Mouse (Mus musculus) common myeloid progenitor, adult 5-6 weeks (primary cell): Measurements from ENCODE around the gene Gadd45a. TPM values are rescaled to one million over a fixed set of nuclear protein-coding genes. Genes with fewer than 3 reads are reported as not detected.
A peak's percentile ranks its signal among the peaks of the same experiment; 100 is the strongest.
"Not testable (repeated sequence)": the region's sequence is repeated elsewhere in the genome, so short reads cannot be mapped to it uniquely, and the experiment has no call there.

Experiments used
- ATAC-seq: replicated peaks from 2 replicates; pipeline ENCODE4 v1.8.0; 2016; ENCODE audit warnings: low read depth, mild to moderate bottlenecking, moderate TSS enrichment, inconsistent platforms; ENCODE audit not compliant: poor library complexity, severe bottlenecking
- total RNA-seq: library from RNA; stranded (forward); fragments of 200-1000, 187-1606 nt; gene quantifications from 2 replicates; pipeline ENCODE4 v1.2.3, GENCODE M21; 2017

The Gadd45a gene
- total RNA-seq, 1 experiment from 2014 or later: 41.3 TPM

DNA sequence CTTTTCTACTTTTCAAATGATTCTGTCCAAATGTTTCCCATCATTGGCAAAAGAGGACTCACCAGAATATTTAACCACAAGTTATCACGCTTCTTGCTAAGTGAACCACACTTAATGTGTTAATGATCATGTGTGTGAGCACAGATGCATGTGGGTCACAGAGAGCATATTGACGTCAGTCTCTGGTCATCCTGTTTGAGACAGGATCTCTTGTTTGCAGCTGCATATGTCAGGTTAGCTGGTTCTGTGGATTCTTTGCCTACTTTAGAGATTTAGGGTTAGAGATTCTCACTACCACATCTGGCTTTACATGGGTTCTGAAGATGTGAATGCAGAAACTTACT is 12.4 kb upstream of the Gadd45a start:
- ATAC-seq: no peak

DNA sequence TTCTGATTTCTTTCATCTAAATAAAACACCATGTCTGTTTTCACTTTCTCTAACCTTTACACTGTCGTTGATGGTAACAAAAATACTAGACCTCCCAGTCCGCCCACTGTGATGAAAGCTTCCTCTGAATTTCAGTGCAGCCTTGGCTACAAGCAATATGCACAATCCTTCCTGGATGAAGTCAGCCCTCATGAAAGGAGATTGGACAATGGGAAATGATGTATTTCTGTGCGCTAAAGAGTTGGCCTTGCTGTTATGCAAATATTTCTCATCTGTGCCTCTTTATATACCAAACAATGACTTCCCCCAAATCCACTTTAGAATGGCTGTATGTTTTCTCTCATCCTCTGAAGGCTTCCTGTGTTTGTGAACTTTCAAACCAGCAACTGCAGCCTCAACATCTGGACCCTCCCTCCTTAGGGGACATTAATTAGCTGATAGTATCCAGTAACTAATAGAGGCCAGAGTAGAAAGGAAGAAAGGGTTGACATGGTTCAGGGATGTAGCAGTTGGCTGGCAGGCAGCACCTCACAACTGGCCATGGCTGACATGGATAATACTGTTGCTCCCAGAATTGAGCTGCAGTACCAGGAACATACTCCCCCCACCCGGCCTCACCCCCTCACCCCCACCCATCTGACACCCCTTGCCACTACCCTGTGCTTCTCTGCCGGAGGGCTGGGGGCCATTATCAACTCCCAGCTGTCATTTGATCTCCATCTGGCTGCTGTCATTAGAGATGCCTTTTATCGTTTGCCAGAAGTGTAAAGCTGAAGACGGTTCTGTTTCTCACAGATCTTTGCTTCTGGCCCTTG is 11.8 kb upstream of the Gadd45a start:
- ATAC-seq: no peak

DNA sequence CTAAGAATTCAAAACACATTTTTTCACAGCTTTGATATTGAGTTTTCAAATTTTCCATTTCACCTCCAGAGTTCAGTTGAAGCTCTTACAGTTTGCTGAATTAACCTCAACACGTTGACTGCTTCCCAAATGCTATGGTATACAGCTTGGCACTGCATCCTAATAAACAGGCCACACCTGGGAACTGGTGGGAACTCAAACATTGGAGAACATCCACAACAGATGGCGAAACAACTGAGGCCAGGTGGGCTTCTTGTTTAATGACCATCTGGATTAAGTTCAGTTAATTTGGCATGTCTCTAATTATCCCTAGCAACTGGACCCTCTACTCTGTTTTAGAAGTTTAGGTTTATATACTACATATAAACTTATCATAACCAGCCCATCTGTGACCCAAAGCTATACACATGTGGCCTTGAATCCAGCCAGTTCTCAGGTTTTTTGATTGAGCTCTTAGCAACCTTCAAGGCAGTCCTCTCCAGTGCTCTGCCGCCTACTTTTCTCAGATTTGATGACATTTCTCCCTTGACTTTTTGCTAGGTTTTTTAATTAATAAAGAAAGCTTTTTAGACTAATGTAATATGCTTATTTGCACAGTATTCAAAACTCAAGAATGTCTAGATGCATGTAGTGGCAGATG is 10.9 kb upstream of the Gadd45a start:
- no peak for ATAC-seq

DNA sequence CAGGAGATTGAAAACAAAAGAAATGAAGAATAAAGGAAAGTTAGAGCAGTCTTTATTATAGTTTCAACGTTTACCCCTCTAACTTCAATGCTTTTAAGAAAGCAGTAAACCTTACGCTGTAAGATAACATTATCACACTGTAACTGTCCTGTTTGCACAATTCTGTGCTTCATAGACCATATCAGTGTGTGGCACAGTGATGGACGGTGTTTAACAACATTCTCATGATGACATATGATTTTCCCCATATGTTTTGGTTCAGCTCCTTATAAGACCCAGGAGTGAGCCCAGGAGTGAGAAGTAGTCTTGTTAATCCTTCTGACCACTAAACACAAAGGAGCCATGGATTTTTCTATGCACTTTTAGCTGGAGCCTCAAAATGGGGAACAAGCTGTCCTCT is 9.7 kb upstream of the Gadd45a start:
- ATAC-seq: peak; percentile 39; the same call in 1 of the 2 replicates

DNA sequence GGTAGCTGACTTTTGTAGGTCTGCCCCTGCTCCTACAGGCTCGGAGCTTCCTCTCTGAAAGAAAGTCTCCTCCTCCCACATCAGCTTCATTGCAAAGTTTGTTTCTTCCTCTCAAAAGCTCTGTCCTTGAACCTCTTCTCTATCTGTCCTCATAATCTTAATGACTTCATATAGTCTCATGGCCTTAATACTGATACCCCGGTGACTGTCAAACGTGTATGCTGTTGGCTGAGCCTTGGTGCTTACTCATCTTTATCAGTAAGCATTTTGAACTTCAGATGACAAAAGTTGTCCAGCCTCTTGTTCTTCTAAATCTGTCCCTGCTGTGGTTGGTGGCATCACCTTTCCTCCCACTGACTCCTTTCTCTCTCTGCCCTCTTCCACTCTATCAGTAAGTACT is 8.2 kb upstream of the Gadd45a start:
- ATAC-seq: no peak

DNA sequence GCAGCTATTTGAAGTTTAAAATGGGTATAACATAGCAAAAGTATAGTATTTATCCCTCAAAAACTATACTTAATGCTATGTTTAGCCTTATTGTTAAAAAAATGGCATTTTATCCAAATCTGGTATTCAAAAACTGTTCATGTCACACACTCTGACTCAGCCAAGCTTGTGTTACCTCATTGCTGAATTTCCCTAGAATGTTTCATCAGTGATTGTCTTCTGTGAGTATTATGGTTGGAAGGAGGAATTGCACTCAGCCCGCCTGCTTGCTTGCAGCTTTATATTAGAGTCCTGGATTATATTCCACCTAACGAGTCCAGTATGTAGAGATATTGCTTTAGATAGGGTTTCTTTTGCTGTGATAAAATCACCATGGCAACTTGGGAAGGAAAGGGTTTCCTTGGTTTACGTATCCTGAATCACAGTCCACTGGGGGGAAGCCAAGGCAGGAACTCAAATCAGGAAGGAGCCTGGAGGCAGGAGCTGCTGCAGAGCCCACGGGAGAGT is 3.7 kb upstream of the Gadd45a start:
- ATAC-seq: no peak

DNA sequence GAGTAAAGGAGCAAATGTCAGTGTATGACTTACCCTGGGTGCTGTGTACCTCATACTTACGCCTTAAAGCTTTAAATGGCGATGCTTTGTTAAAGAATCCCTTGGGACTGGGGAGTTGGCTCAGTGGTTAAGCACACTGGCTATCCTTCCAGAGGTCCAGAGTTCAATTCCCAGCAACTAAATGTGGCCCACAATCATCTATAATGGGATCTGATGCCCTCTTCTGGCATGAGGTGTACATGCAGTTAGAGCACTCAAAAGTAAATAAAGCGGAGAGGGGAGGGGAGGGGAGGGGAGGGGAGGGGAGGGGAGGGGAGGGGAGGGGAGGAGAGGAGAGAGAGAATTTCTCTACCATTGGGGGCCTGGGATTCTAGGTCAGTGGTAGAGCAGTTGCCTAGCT is 1.7 kb upstream of the Gadd45a start:
- no peak for ATAC-seq

DNA sequence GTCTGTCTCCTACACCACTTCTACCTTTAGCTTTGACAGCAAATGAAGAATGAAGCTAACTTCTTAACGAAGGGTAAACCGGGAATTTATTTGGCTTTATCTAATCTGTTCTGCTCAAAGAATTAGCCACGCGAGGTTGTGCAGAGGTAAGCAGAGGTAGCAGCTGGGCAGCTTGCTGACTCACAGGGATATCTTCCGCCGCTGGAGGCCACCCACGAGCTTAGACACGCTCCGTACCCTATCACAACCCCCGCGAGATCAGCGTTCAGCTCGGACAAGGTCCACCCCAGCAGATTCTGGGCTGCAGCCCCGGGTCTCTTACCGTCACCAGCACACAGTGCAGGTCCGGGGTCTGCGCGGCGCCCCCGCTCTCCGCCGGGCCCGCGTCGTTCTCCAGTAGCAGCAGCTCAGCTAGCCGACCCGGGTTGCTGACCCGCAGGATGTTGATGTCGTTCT is 873 bp downstream of the Gadd45a start:
- ATAC-seq: peak; percentile 60

DNA sequence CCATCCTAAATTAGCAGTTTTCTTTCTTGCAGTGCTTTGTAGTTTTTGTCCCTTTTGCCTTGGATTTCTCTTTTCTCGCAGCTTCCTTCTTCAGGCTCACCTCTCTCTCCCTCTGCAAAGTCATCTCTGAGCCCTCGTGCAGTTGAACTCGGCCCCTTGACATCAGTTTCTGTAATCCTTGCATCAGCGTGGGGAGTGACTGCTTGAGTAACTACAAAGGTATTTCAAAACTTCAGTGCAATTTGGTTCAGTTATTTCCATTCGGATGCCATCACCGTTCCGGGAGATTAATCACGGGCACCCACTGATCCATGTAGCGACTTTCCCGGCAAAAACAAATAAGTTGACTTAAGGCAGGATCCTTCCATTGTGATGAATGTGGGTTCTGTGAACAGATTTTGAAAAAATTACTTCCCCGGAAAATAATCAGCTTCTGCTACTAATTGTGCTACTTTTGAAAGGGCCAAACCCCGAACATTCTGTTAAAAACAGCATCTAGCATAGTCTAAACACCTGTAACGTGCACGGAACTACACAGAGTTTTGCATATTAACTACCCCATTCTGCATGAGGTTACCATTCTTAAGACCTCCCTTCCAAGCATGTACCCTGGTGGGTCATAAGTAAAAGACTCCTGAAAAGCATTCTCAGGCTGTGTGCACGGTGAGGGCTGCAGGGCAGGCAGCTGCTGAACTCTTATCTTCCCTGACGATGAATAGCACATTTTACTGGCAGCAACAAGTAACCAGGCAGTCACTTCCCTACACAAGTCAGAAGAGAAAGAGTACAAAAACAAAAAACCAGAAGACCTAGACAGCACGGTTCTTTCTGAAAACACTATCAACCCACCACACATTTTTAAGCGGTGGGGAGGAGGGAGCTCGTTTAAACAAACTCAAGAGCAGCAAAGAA is 1.6 kb downstream of the Gadd45a start:
- peak; percentile 26 for ATAC-seq

DNA sequence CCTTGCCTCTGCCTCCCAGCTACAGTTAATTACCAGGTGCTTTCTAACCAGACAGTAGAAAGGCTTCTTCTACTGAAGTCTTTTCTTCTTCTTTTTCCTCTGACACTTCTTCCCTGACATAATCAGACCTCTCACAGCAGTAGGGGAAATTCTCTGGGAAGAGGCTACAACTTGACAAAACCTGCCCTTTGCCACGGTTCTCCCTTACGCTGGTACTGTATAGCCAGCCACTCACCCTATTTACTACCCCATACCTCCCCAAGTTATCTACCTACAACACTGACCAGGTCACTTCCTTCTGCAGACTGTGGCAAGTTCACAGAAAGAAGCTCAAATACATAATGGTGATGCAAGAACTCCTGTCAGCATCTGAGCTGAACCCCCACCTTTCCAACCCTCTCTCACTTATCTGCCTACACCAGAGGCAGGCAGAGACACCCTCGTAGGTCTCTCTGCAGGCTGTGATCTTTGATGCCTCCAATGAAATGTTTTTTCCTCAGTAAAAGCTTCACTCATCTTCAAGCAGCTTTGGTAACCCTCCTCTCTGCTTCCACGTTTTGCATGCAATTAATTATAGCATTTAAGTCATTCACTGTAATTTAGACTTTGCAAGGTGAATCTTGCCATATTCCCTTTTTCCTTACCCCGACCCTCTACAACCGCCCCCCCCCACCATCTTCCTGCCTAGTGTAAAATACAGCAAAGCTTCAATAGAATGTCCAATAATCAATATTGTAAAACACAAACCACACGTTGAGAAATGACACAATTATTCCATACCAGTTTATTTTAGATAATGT is 2.7 kb downstream of the Gadd45a start:
- ATAC-seq: peak; percentile 39

DNA sequence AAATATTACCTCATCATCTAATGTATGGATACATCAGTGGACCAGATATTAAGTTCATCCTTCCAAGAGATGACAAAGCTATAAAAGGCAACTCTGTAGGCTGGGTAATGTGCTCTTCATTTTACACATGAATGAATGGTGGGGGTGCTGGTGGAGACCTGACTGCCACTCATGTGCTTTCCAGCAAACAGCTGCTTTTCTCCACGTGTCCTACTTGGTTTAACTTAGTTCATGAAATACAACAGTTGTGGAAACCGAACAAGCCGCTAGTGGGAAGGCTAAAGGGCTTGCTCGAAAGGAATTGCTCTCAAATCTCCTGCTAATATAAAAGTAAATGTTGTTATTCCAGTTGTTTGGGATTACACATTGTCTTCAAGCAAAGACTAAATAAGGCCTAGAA is 3.7 kb downstream of the Gadd45a start:
- no peak for ATAC-seq

DNA sequence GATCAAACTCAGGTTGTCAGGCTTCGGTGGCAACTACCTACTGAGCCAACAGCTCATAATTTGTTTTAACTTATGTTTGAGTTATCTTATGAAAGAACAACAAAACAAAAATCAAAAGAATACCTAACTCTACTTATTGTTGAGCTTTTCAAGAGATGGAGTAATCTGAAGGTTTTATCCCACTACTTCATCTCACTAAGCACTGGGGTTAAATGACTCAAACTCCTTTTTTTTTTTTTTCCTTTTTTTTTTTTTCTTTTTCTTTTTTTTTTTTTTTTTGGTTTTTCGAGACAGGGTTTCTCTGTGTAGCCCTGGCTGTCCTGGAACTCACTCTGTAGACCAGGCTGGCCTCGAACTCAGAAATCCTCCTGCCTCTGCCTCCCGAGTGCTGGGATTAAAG is 4.3 kb downstream of the Gadd45a start:
- not testable (repeated sequence) for ATAC-seq

DNA sequence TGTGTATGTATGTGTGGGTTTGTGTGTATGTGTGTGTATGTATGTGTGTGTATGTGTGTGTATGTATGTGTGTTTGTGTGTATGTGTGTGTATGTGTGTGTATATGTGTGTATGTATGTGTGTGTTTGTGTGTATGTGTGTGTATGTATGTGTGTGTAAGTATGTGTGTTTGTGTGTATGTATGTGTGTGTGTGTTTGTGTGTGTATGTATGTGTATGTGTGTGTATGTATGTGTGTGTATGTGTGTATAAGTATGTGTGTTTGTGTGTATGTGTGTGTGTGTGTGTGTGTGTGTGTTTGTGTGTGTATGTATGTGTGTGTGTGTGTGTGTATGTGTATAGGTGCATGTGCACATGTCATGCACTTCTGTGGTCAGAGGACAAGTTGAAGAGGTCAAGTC is 4.7 kb downstream of the Gadd45a start:
- ATAC-seq: not testable (repeated sequence)

DNA sequence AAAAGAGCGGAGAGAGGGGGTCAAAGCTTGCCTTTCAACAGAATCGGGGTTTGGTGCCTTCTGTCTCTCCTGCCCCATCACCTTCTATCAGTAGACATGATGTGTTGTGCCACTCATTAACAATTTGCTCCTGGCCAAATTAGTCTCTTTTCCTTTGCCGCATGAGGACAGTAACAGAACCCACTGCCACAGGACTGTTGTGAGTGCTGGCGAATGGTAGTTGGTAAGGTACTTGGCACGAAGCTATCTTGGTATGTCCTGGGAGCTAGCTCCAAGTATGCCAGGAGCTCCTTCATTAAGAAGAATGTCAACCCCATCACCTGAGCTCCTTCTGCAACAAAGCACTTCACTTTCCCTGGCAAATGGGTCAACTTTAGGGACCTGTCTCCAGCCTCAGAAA is 6.4 kb downstream of the Gadd45a start:
- no peak for ATAC-seq

DNA sequence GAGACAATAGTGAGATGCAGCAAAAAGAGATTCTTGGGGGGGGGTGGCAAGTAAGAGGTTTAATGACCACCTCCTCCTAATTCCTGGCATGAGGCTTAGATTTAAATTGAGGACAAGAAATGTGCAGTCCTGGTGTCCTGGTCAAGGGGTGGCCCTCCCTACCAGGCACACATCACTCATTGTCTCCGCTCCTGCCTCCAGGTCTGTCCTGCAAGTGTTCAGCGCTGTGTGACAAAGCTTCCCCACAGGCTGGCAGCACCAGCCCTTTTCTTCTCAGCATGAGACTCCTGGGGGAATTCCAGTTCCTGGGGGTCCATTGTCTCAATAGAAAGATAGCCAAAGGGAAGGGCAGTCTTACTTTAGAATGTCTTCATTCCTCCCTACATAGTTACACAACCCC is 6.8 kb downstream of the Gadd45a start:
- no peak for ATAC-seq

DNA sequence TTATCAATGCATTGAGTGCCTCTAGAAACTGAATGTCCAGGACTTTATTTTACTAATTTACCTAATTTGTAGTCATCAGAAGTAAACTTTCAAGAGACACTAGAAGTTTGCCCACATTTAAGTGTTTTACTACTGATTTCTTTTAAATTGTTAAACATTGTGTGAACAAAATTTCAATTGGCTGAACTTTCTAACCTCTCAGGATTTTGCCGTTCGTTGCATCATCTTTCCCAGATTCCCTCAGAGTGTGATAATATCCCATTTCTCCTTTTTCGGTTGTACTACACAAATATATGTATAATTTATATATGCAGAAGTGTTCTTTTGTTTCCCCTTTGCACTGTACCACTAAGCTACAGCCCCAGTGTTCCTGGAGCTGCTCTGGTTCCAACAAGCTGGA is 7.3 kb downstream of the Gadd45a start:
- ATAC-seq: no peak

DNA sequence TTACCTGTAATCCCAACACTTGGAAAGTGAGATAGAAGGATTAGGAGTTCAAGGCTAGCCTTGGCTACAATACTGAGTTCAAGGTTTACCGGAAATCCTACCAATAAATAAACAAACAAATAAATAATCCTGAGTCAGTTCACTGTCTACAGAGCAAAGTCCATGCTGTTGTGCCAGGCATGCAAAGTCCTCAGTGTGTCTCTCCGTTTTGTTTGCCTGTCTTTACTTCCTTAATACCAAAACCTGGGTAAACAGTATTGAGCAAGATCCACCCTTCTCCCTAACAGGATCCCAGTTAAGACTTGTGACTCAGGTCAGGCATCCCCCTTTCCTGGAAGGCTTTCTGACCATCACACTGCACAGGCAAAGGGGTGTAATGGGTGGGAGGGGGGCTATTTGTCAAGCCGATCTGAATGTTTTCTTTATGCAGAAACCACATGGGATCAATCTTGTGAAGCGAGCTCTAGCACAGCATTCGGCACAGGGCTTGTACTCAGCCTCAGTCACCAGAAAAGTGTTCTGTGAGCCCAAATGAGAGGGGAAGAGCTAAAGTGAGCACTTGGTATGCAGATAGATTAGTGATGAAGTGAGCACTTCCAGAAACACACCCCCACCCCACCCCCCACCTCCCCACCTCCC is 7.8 kb downstream of the Gadd45a start:
- no peak for ATAC-seq

DNA sequence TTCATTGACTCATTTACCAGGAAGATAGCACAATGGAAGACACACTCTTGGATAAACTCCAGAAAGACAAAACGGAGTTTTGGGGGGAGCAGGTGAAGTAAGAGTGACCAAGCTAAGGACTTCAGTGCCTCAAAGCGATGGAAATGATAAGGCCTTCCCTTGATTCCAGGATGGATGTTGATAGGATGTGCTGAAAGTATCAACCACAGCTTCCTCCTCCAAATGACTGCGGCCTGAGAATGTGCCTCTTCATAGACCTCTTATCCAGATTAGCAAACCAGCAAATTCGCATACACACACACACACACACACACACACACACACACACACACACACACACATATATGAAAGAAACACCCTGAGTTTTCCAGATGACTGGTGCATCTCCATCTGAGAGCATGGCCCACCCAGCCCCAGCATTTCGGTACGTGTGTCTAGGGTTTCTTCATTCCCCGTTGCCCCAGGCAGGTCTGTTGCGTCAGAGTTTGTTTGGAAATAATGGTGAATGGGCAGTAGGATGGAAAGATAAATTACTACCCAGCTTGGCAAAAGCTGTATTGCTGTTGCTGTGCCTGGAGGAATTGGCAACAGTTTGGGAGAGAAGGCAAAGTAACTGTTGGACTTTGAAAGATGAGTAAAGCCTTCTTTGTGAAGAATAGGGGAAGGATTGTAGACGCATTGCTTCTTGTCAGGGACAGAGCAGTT is 9.7 kb downstream of the Gadd45a start:
- peak; percentile 15; the same call in 1 of the 2 replicates for ATAC-seq

DNA sequence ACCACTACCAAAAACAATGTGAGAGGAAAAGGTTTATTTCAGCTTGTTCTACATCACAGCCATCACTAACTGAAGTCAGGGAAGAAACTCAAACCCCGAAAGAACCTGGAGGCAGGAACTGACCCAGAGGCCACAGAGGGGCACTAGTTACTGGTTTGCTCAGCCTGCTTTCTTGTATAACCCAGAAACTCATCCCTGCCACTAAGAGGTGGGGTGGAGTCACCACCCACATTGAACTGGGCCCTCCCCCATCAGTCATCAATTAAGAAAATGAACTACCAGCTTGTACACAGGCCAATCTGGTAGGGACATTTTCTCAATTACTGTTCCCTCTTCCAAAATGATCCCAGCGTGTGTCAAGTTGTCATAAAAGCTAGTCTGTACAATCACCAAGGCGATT is 10.6 kb downstream of the Gadd45a start:
- no peak for ATAC-seq
